Mouse (Mus musculus): ENCODE data around the gene Ggt5.

Ggt5 gene

DNA sequence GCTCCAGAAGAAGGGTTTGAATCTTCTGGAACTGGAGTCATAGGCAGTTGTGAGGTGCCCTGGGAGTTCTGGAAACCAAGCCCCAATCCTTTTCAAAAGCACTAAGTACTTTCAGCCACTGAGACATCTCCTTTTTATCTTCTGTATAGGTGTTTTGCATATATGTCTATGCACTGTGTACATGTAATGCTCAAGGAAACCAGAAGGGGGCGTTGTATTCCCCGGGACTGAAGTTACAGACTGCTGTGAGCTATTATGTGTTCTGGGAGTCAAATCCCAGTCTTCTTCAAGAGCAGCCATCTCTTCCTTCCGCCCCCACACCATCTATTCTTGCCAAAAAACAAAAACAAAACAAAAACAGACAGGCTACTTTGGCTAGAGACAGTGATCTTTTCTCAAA lies 31.7 kb downstream of the Ggt5 start:
- no peak for DNase-seq (ENCODE audit: low spot score in 2 of 2)

DNA sequence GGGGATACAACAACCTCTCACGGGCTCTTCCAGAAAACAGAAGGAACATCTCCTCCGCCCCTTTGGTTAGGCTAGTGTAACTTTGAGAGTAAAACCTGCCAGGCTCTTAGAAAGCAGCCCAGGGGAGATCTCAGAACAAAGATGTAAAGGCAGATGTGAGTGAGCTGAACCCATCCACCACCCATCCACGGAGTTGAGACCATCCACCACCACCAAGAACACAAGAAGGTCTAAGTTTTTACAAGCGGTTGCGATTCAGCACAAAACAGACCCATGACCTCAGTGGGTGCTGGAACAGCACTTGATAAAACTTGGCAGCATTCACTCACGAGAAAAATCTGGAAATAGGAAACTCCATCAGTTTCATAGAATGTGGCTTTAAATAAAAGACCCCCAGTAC lies 36.8 kb downstream of the Ggt5 start:
- no peak for DNase-seq (ENCODE audit: low spot score in 2 of 2)

DNA sequence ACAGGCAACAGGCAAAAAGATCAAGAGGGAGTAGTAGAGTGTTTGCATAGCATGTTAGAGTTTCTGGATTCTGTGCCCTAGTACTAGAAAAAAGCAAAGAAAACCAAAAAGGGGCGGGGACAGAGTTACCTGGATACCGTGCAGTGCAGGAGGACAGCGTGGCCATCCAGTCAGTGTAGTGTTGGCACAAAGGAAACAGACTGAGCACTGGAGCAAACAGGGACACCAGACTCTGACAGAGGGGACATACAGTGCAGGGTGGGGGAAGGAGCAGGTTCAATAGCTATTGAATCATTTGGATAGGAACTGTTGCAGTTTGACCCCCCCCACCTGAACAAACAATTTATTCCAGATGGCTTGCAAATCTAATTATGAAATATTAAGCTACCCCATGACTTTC lies 37.9 kb downstream of the Ggt5 start:
- DNase-seq (ENCODE audit: low spot score in 2 of 2) = no peak

DNA sequence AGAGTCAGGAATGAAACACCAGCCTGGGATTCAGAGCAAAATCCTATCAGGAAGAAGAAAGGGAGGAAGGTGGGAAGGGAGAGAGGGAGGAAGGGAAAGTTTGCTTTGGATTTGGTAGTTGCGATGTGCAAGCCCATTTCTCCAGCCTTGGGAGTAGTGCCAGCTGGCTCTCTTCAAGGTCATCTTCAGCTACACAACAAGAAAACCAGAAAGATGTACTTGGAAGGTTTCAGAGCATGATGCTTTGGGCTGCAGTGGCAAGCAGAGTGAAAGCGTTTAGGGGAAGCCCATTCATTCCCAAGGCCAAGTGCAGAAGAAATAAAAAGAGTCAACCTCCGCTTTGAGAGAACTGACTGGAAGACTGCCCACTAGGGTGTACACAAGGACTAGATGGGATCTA lies 38.4 kb downstream of the Ggt5 start:
- DNase-seq (ENCODE audit: low spot score in 2 of 2) = no peak

DNA sequence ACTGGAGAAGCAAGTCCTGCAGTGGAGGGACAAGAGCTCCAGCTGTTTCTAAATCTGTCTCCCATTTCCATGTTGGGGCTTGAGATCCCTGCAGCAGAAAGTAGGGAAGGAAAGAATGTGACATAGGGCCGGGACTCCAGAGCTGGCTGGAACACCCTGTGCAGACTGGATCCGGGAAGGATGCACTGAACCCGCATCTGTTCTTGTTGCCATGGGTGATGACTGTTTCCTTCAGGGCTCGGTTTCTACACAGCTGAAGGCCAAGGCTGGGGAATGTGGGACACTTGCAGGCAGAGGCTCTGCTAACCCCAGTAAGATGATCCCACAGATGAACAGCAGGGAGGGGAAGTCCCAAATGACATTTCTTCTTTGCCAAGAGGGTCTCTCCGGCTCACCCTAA lies 43.5 kb downstream of the Ggt5 start:
- DNase-seq (ENCODE audit: low spot score in 2 of 2) = peak in 1 of 2 experiments; percentile 23

DNA sequence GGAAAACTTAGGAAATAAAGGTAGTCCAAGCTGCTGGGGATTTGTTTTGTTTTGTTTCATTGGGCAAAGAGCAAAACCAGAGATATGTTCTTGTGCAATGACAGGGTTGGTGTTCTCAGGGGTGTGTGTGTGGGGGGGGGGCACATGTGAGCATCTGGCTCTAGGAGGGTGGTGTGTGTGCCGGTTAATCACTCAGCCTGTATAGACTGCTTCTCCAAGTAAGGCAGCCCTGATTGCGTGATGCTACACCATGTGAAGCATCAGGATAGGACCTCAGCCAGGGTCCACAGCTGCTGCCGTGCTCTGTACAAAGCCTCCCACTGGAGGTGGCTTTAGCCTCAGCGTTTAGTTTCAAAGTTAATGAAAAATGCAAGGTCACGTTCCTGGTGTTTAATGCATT lies 43.9 kb downstream of the Ggt5 start:
- no peak for DNase-seq (ENCODE audit: low spot score in 2 of 2)

DNA sequence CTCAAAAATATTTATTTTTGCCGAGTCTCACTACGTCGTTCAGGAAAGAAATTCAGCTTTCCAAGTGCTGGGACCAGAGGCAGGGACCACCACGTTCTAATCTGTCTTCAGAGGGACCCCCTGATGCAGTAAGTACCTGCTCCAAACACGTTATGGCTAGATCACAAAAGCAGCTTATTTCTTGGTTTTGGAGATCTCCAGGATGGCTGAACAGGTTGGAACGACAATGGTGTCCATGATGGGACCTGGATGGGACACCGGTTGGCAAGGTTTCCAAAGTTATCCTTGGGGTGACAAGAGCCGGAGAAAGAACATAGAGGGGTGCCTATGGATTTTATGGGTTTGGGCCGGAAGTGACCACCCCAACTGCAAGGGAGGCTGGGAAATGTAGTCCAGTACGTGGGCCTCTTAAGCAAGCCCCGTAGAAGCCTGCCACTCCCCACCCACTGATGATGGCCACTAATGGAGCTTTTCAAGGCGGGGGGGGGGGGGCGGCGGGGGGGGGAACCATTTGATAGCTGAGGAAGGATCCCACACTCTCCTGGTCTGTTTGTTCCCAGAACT lies 44.5 kb downstream of the Ggt5 start:
- no peak for DNase-seq (ENCODE audit: low spot score in 2 of 2)

DNA sequence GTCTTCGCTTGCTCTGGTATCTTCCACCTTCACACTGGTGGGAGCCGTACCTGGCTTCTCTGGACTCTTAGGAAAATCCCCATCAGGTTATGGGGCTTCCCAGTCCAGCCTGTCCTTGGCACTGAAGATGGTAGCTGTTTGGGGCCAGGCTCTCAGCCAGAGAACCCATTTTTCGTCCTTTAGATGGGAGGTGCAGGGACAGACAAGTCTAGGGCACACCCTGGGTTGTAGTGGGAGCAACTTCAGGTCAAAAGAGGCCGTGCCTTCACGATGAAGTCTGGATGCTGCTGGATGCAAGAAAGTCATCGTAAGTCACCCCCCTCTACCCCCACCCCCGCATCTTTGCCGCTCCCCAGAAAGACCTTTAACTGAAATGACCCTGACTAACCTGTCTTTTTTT lies 45.5 kb downstream of the Ggt5 start:
- DNase-seq (ENCODE audit: low spot score in 2 of 2) = no peak

DNA sequence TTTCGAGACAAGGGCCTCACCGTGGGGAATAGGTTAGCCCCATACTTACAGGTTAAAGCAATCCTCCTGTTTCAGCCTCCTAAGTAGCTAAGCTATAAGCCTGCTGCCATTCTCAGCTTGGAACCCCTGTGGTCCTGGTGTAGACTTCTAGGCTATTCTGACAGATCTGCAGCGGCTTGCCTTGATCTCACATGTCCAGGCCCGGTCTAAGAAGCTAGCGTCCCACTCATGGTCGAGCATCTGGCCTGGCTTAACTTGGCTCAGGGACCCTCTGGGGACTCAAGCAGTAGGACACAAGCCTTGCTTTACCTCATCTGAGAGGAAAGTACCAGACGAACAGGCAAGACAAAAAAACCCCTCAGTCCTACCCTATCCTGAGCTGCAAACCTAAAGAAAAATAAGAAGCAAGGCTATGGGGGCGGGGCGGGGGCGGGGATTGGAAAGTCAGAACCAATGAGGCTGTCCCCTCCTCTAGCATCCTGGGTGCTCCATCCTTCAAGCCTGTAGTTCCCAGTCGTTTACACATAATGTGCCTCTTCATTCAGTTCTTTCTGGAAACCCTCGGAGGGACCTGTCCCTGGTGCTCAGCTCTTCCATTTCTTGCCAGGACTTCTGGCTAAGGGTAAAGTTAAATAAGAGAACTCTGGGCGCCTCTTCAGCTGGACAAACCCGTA lies 46.0 kb downstream of the Ggt5 start:
- DNase-seq (ENCODE audit: low spot score in 2 of 2) = no peak

DNA sequence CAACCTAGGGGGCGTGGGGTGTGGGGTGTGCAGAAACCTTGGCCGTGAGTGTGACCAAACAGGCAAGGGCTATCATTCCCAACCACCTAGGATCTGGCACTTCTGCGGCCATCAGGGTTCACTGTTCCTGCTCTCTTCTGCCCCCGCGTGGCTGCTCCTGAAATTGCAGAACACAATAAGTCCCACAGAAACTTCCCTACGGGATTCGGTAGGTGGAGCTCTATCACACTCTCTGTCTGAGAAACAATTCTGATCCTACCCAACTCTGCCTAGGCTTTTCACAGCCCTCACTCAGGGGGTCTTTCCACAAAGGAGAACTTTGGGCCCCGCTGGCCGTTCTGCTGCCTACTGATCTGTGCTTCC lies 46.5 kb downstream of the Ggt5 start:
- DNase-seq (ENCODE audit: low spot score in 2 of 2) = peak in 1 of 2 experiments; percentile 77

DNA sequence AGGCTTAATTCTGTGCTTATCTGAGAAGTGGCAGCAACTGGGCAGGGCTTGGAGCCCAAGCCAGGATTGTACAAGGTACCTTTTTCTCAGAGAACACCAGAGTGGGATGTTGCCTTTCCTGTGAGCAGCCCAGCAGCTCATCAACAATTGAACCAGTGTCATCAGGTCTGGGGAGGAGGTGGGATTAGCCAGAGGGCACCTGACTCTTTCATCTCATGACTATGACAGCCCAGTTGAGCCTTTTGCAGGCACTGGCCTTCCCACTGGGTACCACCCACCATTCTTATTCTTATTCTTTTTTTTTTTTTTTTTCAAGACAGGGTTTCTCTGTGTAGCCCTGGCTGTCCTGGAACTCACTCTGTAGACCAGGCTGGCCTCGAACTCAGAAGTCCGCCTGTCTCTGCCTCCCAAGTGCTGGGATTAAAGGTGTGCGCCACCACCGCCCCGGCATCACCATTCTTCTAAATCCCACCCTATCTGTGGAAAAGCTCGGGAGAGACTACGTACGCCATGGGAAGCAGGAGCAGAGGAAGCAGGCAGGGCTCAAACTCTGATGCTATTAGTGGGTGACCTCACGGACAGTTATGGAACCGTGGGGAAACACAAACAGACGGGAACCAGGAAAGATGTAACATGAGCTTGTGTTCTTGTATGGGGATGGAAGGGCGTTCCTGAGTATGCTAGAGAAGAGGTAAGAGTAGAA lies 47.1 kb downstream of the Ggt5 start:
- no peak for DNase-seq (ENCODE audit: low spot score in 2 of 2)

DNA sequence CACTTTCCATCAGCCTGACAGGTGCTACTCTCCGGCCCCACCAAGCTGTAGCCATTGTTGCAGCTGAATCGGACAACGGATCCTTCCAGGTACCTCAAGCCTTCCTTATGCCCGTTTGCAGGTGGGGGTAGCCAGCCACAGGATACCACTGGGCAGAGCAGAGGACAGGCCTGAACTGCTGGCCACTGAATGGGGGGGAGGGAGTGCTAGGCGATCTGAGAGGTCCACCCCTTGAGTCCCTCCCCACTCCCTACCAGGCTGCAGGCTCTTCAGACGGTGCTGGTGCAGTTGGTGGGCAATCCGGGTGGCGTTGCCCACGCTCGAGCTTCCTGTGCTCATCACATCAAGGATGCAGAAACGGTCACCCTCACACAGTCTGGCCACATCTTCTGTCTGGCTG lies 48.6 kb downstream of the Ggt5 start:
- DNase-seq (ENCODE audit: low spot score in 2 of 2) = peak in 1 of 2 experiments; percentile 4

DNA sequence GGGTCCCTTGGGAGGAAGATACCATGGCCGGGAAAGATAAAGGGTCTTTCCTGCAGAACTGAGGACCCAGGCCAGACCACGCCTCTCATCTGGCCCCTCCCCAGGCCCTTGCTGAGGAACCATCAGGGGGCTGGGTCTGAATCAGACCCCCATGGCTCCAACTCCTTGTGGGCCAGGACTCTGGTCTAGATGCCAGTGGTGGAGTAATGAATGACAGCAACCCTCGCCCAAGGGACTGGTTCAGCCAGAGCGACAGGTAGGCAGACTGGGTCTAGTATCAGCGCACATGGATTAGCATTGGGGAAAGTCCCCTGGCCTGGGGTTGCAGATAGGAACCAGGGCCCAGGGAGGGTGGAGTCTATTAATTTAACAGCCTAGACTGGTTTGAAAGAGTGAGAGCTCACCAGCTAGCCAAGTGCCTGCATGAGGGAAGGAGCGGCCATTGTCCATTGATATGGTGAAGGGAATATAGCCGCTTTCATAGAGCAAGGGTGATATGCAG lies 52.6 kb downstream of the Ggt5 start:
- no peak for DNase-seq (ENCODE audit: low spot score in 2 of 2)

DNA sequence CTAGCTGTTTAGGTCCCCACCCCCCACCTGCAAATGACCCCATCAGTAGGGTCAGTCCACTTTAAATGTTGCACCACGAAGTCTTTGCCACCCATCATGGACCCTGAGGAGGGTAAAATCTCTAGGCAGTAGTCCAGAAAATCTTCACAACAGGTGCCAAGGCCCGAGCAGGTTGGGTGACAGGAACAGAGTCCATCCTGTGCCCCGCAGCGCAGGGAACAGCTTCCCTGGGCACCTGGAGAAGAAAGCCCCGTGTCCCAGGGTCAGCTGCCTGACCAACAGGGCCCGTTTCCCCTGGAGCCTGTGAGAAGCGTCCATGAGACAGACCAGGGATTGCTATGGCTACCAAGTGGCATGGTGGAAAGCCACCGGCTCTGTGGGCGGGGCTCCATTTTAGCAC lies 53.3 kb downstream of the Ggt5 start:
- no peak for DNase-seq (ENCODE audit: low spot score in 2 of 2)

DNA sequence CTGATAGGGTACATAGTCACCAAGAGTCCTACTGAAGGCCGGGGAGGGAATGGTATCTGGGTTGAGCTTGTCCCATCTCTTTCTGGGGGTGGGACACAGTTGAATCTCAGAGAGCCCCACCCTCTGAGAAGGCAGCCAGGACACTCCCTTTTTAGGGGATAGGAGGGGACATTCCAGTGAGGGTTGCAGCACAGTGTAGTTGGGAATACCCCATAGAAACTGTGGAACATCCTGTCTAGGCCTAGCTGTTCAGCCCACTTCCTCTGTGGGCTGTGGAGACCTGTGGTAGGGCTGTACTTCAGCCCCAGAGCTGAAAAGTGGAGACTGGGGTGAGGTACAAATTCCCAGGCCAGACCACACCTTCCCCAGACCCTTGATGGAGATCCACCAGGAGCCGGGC lies 53.8 kb downstream of the Ggt5 start:
- DNase-seq (ENCODE audit: low spot score in 2 of 2) = no peak

DNA sequence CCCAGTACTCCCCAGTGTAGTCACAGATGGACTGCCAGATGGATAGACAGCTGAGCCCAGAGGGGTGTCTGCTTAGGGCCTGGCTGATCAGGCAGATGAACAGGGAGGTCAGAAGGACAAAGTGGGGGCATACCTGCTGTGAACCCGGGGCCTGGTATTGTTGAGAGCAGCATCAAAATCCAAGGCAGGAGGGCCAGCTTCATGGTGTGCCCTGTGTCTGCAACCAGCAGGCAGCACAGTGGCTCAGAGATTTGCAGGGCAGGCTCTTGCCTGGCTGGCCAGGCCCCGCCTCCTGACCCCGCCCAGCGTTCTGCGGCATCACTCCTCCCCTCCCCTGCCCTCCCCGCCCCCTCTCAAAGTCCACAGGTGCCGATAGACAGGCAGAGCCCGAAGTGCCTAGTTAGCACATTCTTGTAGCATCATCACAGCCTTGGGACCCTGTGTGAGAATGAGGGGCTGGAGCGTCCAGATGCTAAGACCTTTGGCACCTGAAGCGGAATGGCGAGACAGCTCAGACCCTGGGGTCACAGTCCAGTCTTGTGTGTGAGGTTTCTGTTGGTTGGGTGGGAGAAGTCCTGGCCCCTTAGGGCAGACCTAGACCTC lies 54.7 kb downstream of the Ggt5 start, which contains the start of gene Susd2:
Gene Susd2, minus strand, starts transcription at position 268 of the 603 bp plus-strand sequence.
- no peak for DNase-seq (ENCODE audit: low spot score in 2 of 2)

DNA sequence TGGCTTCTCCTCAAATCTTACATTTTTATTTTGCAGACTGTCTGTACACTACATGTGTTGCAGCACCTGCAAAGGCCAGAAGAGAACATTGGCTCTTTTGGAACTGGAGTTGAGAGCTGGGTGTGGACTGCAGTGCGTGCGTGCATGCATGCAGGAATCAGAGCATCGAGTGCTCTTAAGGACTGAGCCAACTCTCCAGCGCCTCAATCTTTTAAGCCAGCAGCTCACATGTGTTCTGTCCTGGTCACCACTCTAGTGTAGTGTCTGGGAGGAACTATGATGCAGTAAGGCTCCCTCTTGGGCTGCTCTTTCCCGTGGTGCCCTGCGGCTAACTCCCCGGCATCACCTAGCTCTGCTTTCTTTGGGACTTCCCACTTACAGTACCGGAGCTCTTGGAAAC lies 56.5 kb downstream of the Ggt5 start:
- no peak for DNase-seq (ENCODE audit: low spot score in 2 of 2)

DNA sequence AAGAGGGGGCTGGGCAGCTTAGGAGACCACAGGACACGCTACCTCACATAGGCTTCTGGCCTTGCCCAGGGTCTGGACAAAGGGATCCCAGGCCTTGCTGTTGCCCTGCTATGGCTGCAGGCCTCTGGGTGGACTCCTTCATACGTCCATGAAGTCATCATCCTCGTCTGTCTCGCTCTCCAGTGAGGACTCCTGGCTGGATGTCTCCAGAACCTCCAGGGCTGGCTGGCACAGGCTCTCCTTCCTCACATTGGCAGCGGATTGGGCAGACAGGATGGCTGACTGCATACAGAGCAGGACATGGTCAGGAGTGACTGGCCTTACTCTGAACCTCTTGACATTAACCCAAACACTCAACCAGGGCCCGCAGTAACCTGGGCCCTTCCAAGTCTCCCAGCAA lies 57.3 kb downstream of the Ggt5 start:
- no peak for DNase-seq (ENCODE audit: low spot score in 2 of 2)

DNA sequence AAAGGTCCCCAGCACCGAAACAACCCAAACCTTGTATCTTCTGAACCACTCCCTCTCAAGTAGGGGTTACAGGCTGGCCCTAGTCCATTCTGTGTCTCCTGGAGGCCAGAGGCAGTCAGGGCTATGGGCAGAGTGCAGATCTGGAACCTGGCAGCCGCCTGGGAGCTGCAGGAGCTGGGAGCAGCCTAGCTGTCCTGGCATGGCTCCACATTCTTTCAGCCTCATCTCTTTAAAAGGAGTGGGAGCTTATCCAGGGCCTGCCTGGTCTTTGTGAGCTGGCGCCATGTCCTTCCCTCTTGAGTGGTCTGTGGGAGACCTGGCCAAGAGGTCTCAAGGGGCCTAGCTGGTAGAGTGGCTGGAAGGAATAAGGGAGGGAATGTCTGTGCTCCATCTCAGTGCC lies 58.2 kb downstream of the Ggt5 start:
- DNase-seq (ENCODE audit: low spot score in 2 of 2) = peak in 1 of 2 experiments; percentile 44

DNA sequence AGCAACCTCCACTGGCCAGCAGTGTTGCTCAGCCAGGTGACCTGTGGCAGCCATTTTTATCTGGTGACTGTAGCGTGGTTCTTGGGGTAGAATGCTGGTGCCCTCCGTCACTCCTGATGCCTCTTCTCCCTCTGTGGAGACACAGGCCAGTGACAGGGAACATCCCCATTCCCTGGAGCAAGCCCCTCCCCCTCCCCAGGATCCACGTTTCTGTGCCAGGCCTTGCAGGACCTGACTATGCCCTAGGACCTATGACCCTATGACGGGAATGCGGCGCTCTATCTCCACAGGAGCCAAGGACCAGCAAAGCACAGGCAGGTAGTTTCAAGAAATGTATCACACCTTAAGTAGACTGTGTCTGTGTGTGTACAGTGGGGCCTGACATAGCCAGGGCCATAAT lies 59.0 kb downstream of the Ggt5 start:
- DNase-seq (ENCODE audit: low spot score in 2 of 2) = no peak

DNA sequence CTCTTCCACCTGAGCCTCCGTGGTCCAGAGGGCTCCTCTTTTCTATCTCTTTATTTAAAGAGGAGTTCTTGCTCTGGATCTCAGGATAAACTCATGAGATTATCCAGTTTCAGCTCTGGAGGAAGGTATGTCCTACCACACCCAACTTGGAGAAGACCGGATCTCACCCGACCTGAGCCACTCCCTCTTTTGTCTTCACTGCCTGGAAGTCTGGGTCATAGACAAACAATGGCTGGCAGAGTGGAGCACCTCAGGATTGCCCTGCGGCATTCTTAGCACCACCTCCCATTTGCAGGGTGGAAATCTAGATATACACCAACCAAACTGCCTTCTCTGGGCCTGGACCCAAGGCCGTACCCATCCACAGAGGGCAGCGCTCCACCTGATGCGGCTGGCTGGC lies 59.9 kb downstream of the Ggt5 start:
- DNase-seq (ENCODE audit: low spot score in 2 of 2) = no peak

DNA sequence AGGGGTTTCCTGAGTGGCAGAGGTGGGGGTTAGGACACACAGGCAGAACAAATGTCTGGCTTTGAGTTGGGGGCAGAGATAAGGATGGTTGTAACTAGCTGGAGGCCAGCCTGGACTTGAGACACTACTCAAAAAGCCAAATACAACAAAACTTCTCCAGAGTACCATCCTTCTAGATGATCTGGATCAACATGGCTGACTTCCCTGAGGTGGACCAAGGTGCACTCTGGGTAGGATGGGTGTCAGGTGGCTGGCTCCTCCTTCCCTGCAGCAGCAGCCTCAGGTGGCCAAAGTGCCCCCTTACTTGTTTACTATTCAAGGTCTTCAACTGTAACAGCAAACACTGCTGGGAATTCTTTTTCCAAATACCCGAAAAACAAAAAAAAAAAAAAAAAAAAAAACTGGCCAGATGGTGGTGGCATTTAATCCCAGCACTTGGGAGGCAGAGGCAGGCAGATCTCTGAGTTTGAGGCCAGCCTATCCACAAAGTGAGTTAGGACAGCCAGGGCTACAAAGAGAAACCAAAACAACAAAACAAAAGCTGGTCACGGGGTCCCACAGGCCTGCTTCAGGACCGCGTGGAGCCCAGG lies 60.4 kb downstream of the Ggt5 start:
- DNase-seq (ENCODE audit: low spot score in 2 of 2) = no peak
